Mouse (Mus musculus) lung, embryonic 16.5 days (tissue): ENCODE data around the gene Fam107b. TPM values are rescaled to one million over a fixed set of nuclear protein-coding genes. Genes with fewer than 3 reads are reported as not detected.

ENCODE experiments used
- ATAC-seq: fragments of 200-750 bp; cut with Nextera tagmentation; 2 replicates; pipeline ENCODE4 v1.8.0; 2017; ENCODE audit warnings: low read depth, mild to moderate bottlenecking, moderate library complexity
- H3K27ac ChIP-seq: fragments of 300-500 bp; sonication (generic); 2 replicates; pipeline ENCODE4 v1.5.1; 2014; ENCODE audit warnings: mild to moderate bottlenecking, control low read depth, low read length
- H3K27me3 ChIP-seq: fragments of 300-500 bp; sonication (generic); 2 replicates; pipeline ENCODE4 v1.6.1; 2014; ENCODE audit warnings: low read depth, low read length, mixed read lengths; ENCODE audit not compliant: control insufficient read depth, insufficient read depth
- H3K36me3 ChIP-seq: fragments of 300-500 bp; sonication (generic); 2 replicates; pipeline ENCODE4 v1.6.1; 2014; ENCODE audit warnings: low read length; ENCODE audit not compliant: control insufficient read depth, insufficient read depth
- H3K4me1 ChIP-seq: fragments of 300-500 bp; sonication (generic); replicated peaks from 2 replicates; pipeline ENCODE4 v1.6.1; 2014; ENCODE audit warnings: low read length, mixed read lengths; ENCODE audit not compliant: control insufficient read depth, insufficient read depth
- H3K4me2 ChIP-seq: fragments of 300-500 bp; sonication (generic); 2 replicates; pipeline ENCODE4 v1.6.1; 2014; ENCODE audit warnings: low read depth, low read length, control low read depth
- H3K4me3 ChIP-seq: fragments of 300-500 bp; sonication (generic); 2 replicates; pipeline ENCODE4 v1.5.1; 2014; ENCODE audit warnings: mild to moderate bottlenecking, low read length, control low read depth
- H3K9ac ChIP-seq: fragments of 300-500 bp; sonication (generic); 2 replicates; pipeline ENCODE4 v1.6.1; 2014; ENCODE audit warnings: low read length, control low read depth
- H3K9me3 ChIP-seq: fragments of 300-500 bp; sonication (generic); 2 replicates; pipeline ENCODE4 v1.6.1; 2016; ENCODE audit warnings: low read length; ENCODE audit not compliant: control insufficient read depth
- WGBS: fragments of 180-500 bp; shearing (Covaris S2); extraction: QIAGEN DNeasy Blood & Tissue Kit; methylation state at CpG from one replicate; pipeline ENCODE4 v1.1.7; 2014; 5-methylcytosine and 5-hydroxymethylcytosine counted together
- polyA plus RNA-seq: library from polyadenylated mRNA; unstranded; fragments of >200 nt; fragmentation: Nextera tagmentation; extraction: Ambion mirVana; gene quantifications from 2 replicates; pipeline ENCODE4 v1.2.1, GENCODE M21; 2015

Gene Fam107b
- polyA plus RNA-seq, 1 experiment from 2014 or later: 33.3 TPM

GRCm38 (mm10) chr2:3737917-3738694 lies 167.8 kb downstream of the Fam107b start:
- Histone ChIP-seq H3K9me3 (no peaks in the 10 kb centered on the region), H3K27me3 (no peaks in the 10 kb centered on the region), H3K9ac (no peak overlapping the region), H3K4me1 (peaks cover 16% of the 10 kb centered on the region; the same call in 1 of the 2 replicates), H3K4me2 (no peak overlapping the region), H3K27ac (no peak overlapping the region), H3K4me3 (no peak overlapping the region), H3K36me3 (no peaks in the 10 kb centered on the region)
- WGBS: 65% methylated on average over 6 of the region's 6 CpGs
- ATAC-seq: no peak

- ATAC-seq: no peak
- Histone ChIP-seq H3K4me1 (peaks cover 16% of the 10 kb centered on the region; the same call in 1 of the 2 replicates), H3K9me3 (no peaks in the 10 kb centered on the region), H3K4me2 (no peak overlapping the region), H3K27ac (no peak overlapping the region), H3K36me3 (no peaks in the 10 kb centered on the region), H3K27me3 (no peaks in the 10 kb centered on the region), H3K9ac (no peak overlapping the region), H3K4me3 (no peak overlapping the region)
- 77% methylated on average over 12 of the region's 12 CpGs for WGBS
These were observed 168.4 kb downstream of the Fam107b start for GRCm38 (mm10) chr2:3738734-3739133.

GRCm38 (mm10) chr2:3739351-3739961 lies 169.2 kb downstream of the Fam107b start:
- no peak overlapping the region for H3K4me2 ChIP-seq
- ATAC-seq: no peak
- H3K9ac ChIP-seq: no peak overlapping the region
- H3K27me3 ChIP-seq: no peaks in the 10 kb centered on the region
- H3K36me3 ChIP-seq: no peaks in the 10 kb centered on the region
- H3K27ac ChIP-seq: no peak overlapping the region
- 75% methylated on average over 7 of the region's 7 CpGs for WGBS
- H3K4me3 ChIP-seq: no peak overlapping the region
- no peaks in the 10 kb centered on the region for H3K9me3 ChIP-seq
- H3K4me1 ChIP-seq: peaks cover 16% of the 10 kb centered on the region; the same call in 1 of the 2 replicates

- H3K9me3 ChIP-seq: no peaks in the 10 kb centered on the region
- H3K4me1 ChIP-seq: peaks cover 19% of the 10 kb centered on the region
- no peaks in the 10 kb centered on the region for H3K36me3 ChIP-seq
- no peak for ATAC-seq
- no peak overlapping the region for H3K4me3 ChIP-seq
- no peak overlapping the region for H3K27ac ChIP-seq
- no peak overlapping the region for H3K4me2 ChIP-seq
- 59% methylated on average over 3 of the region's 3 CpGs for WGBS
- H3K9ac ChIP-seq: no peak overlapping the region
- H3K27me3 ChIP-seq: no peaks in the 10 kb centered on the region
These were observed 170.0 kb downstream of the Fam107b start for GRCm38 (mm10) chr2:3740256-3740655.

GRCm38 (mm10) chr2:3740670-3741069 lies 170.4 kb downstream of the Fam107b start:
- WGBS: 88% methylated on average over 4 of the region's 4 CpGs
- no peak overlapping the region for H3K27ac ChIP-seq
- peaks cover 17% of the 10 kb centered on the region for H3K4me1 ChIP-seq
- H3K9ac ChIP-seq: no peak overlapping the region
- H3K27me3 ChIP-seq: no peaks in the 10 kb centered on the region
- H3K4me2 ChIP-seq: no peak overlapping the region
- no peaks in the 10 kb centered on the region for H3K9me3 ChIP-seq
- no peak overlapping the region for H3K4me3 ChIP-seq
- ATAC-seq: no peak
- H3K36me3 ChIP-seq: no peaks in the 10 kb centered on the region

- no peaks in the 10 kb centered on the region for H3K9me3 ChIP-seq
These were observed 172.2 kb downstream of the Fam107b start for GRCm38 (mm10) chr2:3742519-3742918.

GRCm38 (mm10) chr2:3745041-3745440 lies 174.8 kb downstream of the Fam107b start:
- no peak for ATAC-seq
- no peaks in the 10 kb centered on the region for H3K27me3 ChIP-seq
- 54% methylated on average over 3 of the region's 3 CpGs for WGBS
- H3K27ac ChIP-seq: no peak overlapping the region
- H3K4me3 ChIP-seq: no peak overlapping the region
- no peak overlapping the region for H3K4me2 ChIP-seq
- no peaks in the 10 kb centered on the region for H3K9me3 ChIP-seq
- H3K4me1 ChIP-seq: peaks cover 17% of the 10 kb centered on the region
- no peaks in the 10 kb centered on the region for H3K36me3 ChIP-seq
- no peak overlapping the region for H3K9ac ChIP-seq

More at GRCm38 (mm10) chr2:3742519-3742918, 172.2 kb downstream of the Fam107b start:
- Histone ChIP-seq H3K9ac (no peak overlapping the region), H3K4me1 (peaks cover 18% of the 10 kb centered on the region), H3K27ac (no peak overlapping the region), H3K36me3 (no peaks in the 10 kb centered on the region), H3K27me3 (no peaks in the 10 kb centered on the region), H3K4me2 (no peak overlapping the region), H3K4me3 (no peak overlapping the region)
- no peak for ATAC-seq
- 82% methylated on average over 6 of the region's 6 CpGs for WGBS

- 73% methylated on average over 13 of the region's 13 CpGs for WGBS
- Histone ChIP-seq H3K27me3 (no peaks in the 10 kb centered on the region), H3K9ac (no peak overlapping the region), H3K4me1 (peaks cover 16% of the 10 kb centered on the region), H3K27ac (no peak overlapping the region), H3K4me2 (no peak overlapping the region), H3K9me3 (no peaks in the 10 kb centered on the region), H3K36me3 (no peaks in the 10 kb centered on the region), H3K4me3 (no peak overlapping the region)
- ATAC-seq: no peak; the same call in 1 of the 2 replicates
These were observed 175.8 kb downstream of the Fam107b start for GRCm38 (mm10) chr2:3745910-3746606.
